Mouse (Mus musculus) embryonic facial prominence, embryonic 11.5 days (tissue): ENCODE measurements at regions not wholly inside any gene's neighbourhood (a gene's known extent, or its start where the extent isn't known, plus 50 kb on each side); places are given as distances from the start of the nearest gene placed in this dataset.
"Not testable (repeated sequence)": the region's sequence is repeated elsewhere in the genome, so short reads cannot be mapped to it uniquely, and the experiment has no call there.

Experiments used
- ATAC-seq: fragments of 200-750 bp; cut with Nextera tagmentation; replicated peaks from 2 replicates; pipeline ENCODE4 v1.8.0; 2017; ENCODE audit warnings: low read depth; ENCODE audit not compliant: insufficient number of reproducible peaks, low FRiP score, low TSS enrichment
- DNase-seq: peaks from one replicate; pipeline ENCODE4 v3.0.0-alpha.2; 2015; ENCODE audit warnings: low spot score
- H3K27ac ChIP-seq: fragments of 300-500 bp; sonication (generic); replicated peaks from 2 replicates; pipeline ENCODE4 v1.5.1; 2014; ENCODE audit warnings: mild to moderate bottlenecking, low read depth, low read length, control low read depth
- H3K27me3 ChIP-seq: fragments of 300-500 bp; sonication (generic); 2 replicates; pipeline ENCODE4 v1.6.1; 2014; ENCODE audit warnings: mild to moderate bottlenecking, low read length, moderate library complexity, mixed read lengths; ENCODE audit not compliant: control insufficient read depth, insufficient read depth
- H3K36me3 ChIP-seq: fragments of 300-500 bp; sonication (generic); replicated peaks from 2 replicates; pipeline ENCODE4 v1.6.1; 2014; ENCODE audit warnings: low read depth, mild to moderate bottlenecking, low read length, moderate library complexity, mixed read lengths; ENCODE audit not compliant: control insufficient read depth, insufficient read depth
- H3K4me1 ChIP-seq: fragments of 300-500 bp; sonication (generic); 2 replicates; pipeline ENCODE4 v1.6.1; 2014; ENCODE audit warnings: low read length, mixed read lengths; ENCODE audit not compliant: control insufficient read depth, insufficient read depth
- H3K4me2 ChIP-seq: fragments of 300-500 bp; sonication (generic); 2 replicates; pipeline ENCODE4 v1.6.1; 2014; ENCODE audit warnings: low read depth, mild to moderate bottlenecking, control low read depth, low read length, moderate library complexity
- H3K4me3 ChIP-seq: fragments of 300-500 bp; sonication (generic); 2 replicates; pipeline ENCODE4 v1.5.1; 2014; ENCODE audit warnings: low read depth, low read length, control low read depth
- H3K9ac ChIP-seq: fragments of 300-500 bp; sonication (generic); replicated peaks from 2 replicates; pipeline ENCODE4 v1.6.1; 2014; ENCODE audit warnings: mild to moderate bottlenecking, control low read depth, low read length
- H3K9me3 ChIP-seq: fragments of 300-500 bp; sonication (generic); replicated peaks from 2 replicates; pipeline ENCODE4 v1.6.1; 2016; ENCODE audit warnings: mild to moderate bottlenecking, low read length, inconsistent platforms, mixed read lengths; ENCODE audit not compliant: control insufficient read depth
- WGBS: fragments of 180-500 bp; shearing (Covaris S2); extraction: QIAGEN DNeasy Blood & Tissue Kit; methylation state at CpG from one replicate; pipeline ENCODE4 v1.1.7; 2014; 5-methylcytosine and 5-hydroxymethylcytosine counted together

- not testable (repeated sequence) for H3K27me3 ChIP-seq, ATAC-seq, H3K4me2 ChIP-seq, H3K4me3 ChIP-seq, H3K4me1 ChIP-seq, H3K27ac ChIP-seq, H3K36me3 ChIP-seq, H3K9ac ChIP-seq, H3K9me3 ChIP-seq, DNase-seq
- 43% methylated on average over 3 of the region's 3 CpGs for WGBS
Observed at GRCm38 (mm10) chr3:59563486-59564006, 166.0 kb upstream of the Gm5538 start.

- no peak for DNase-seq
- Histone ChIP-seq H3K9me3 (no peaks in the 10 kb centered on the region), H3K4me1 (no peaks in the 10 kb centered on the region), H3K27me3 (no peaks in the 10 kb centered on the region), H3K9ac (no peak overlapping the region), H3K27ac (no peak overlapping the region), H3K36me3 (no peaks in the 10 kb centered on the region), H3K4me3 (no peak overlapping the region), H3K4me2 (no peak overlapping the region)
- no peak for ATAC-seq
- 75% methylated on average over 2 of the region's 2 CpGs for whole genome bisulfite sequencing
Observed at GRCm38 (mm10) chr3:59542621-59543020, 187.0 kb upstream of the Gm5538 start.

DNA sequence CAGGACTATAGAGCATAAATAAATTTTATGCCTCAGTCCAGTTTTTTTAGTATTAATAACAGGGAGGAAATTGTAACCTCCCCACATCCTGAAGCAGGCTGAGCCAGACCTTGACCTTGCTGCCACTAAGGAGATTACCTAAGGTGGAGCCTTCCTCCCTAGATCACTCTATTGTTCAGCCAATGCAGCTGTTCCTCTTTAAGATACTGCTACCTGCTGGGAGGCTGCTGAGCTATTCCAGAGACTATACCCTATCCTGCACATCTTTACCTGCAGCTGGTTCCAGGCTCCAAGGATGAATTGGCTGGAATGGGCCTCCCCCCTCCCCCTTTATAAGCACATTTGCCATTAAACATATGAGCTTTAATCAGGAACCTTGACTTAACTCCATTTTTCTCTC, 189.0 kb upstream of the Gm5538 start:
- not testable (repeated sequence) for H3K27me3 ChIP-seq, H3K4me3 ChIP-seq, H3K36me3 ChIP-seq, H3K9me3 ChIP-seq, H3K9ac ChIP-seq, H3K27ac ChIP-seq, ATAC-seq, DNase-seq, H3K4me1 ChIP-seq, H3K4me2 ChIP-seq

- H3K4me2 ChIP-seq, H3K9ac ChIP-seq, H3K27ac ChIP-seq, H3K36me3 ChIP-seq, H3K4me1 ChIP-seq, H3K9me3 ChIP-seq, DNase-seq, H3K27me3 ChIP-seq, H3K4me3 ChIP-seq, ATAC-seq: not testable (repeated sequence)
- WGBS: 89% methylated on average over 3 of the region's 3 CpGs
Observed at GRCm38 (mm10) chr3:59539893-59540292, 189.7 kb upstream of the Gm5538 start.

DNA sequence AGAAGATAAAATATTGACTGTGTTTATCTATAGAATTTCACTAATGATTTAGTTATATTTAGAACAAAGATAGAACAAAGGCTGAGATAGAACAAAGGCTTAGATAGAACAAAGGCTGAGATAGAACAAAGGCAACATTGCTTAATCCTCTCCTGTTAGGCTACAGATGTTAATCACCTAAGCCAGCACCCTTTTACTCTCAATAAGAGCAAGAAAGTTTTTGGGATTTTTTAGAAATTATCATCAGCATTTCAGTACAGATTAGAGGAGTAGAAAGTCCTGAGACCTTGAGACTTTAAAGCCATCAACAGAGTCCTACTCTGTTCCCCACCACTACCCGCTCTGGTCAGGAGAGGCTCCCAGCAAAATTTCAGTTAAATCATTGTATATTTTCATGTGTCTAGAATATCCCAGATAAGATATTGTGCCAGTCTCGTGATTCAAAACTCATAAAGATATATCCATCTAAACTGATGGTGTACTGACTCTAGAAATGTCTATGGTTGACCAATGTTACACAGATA, 187.2 kb upstream of the Igsf10 start:
- Histone ChIP-seq H3K9me3 (no peaks in the 10 kb centered on the region), H3K4me3 (no peak overlapping the region), H3K9ac (no peak overlapping the region), H3K4me1 (no peaks in the 10 kb centered on the region), H3K27me3 (no peaks in the 10 kb centered on the region), H3K27ac (no peak overlapping the region), H3K4me2 (no peak overlapping the region), H3K36me3 (no peaks in the 10 kb centered on the region)
- 81% methylated on average over 2 of the region's 2 CpGs for WGBS
- DNase-seq (no peak), ATAC-seq (no peak)

- Histone ChIP-seq H3K9me3 (no peaks in the 10 kb centered on the region), H3K36me3 (no peaks in the 10 kb centered on the region), H3K4me2 (no peak overlapping the region), H3K27ac (no peak overlapping the region), H3K4me3 (no peak overlapping the region), H3K9ac (no peak overlapping the region), H3K4me1 (no peaks in the 10 kb centered on the region), H3K27me3 (no peaks in the 10 kb centered on the region)
- ATAC-seq (no peak), DNase-seq (no peak)
- 90% methylated on average over 9 of the region's 9 CpGs for WGBS
Observed at GRCm38 (mm10) chr3:59530592-59531310, 186.6 kb upstream of the Igsf10 start.

DNA sequence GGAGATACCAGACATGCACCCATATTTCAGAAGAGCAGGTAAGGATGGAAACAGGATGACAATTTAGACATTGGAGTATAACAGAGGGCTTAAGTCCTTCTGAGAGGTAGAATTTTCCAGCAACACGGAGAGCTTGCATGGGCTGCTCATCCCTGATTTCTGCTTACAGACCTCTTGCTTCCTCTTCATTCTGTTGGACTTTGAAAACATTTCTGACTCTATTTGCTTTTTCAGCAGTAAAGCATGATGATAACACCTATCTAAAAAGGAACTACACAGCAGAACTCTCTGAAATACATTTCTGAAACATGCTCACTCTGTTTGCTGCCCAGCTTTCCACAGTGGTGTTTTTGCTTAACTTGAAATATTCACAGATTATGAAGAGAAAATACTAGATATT, 176.6 kb upstream of the Igsf10 start:
- WGBS: 91% methylated on average over 1 of the region's 1 CpGs
- Histone ChIP-seq H3K27ac (no peak overlapping the region), H3K27me3 (no peaks in the 10 kb centered on the region), H3K9me3 (no peaks in the 10 kb centered on the region), H3K4me1 (no peaks in the 10 kb centered on the region), H3K36me3 (no peaks in the 10 kb centered on the region), H3K4me3 (no peak overlapping the region), H3K4me2 (no peak overlapping the region), H3K9ac (no peak overlapping the region)
- ATAC-seq (no peak), DNase-seq (no peak)

DNA sequence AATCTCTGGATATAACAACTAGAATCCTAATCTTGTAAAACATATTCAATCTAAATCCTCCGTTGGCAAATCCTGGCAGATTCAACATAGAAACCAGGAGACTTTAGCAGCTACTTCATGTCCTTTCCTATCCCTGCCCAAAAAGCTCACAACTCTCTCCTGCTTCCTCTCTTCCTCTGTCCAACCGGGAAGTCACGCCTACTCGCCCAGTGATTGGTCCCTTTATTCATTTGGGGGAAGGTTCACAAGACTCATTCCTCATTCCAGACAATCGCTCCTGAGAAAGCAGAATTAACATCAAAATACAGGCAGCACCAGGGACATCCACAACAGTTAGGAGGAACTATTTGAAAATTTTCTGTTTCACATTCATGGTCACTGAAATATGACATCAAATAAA, 133.9 kb upstream of the Igsf10 start:
- no peak overlapping the region for H3K4me3 ChIP-seq
- H3K9me3 ChIP-seq: no peaks in the 10 kb centered on the region
- H3K27me3 ChIP-seq: no peaks in the 10 kb centered on the region
- ATAC-seq (no peak), DNase-seq (peak; percentile 4)
- H3K4me2 ChIP-seq: no peak overlapping the region
- 14% methylated on average over 5 of the region's 5 CpGs for WGBS
- no peak overlapping the region for H3K9ac ChIP-seq
- H3K27ac ChIP-seq: no peak overlapping the region
- H3K4me1 ChIP-seq: no peaks in the 10 kb centered on the region
- no peaks in the 10 kb centered on the region for H3K36me3 ChIP-seq
